Mouse (Mus musculus): ENCODE measurements around the gene Ccdc18. TPM values are rescaled to one million over a fixed set of nuclear protein-coding genes. Genes with fewer than 3 reads are reported as not detected.
"Not testable (repeated sequence)": the region's sequence is repeated elsewhere in the genome, so short reads cannot be mapped to it uniquely, and the experiment has no call there.

Gene Ccdc18
- polyA plus RNA-seq (2015; fragmentation: Nextera tagmentation; extraction: Ambion mirVana): 13.4 and 13.6 TPM in 2 replicates

DNA sequence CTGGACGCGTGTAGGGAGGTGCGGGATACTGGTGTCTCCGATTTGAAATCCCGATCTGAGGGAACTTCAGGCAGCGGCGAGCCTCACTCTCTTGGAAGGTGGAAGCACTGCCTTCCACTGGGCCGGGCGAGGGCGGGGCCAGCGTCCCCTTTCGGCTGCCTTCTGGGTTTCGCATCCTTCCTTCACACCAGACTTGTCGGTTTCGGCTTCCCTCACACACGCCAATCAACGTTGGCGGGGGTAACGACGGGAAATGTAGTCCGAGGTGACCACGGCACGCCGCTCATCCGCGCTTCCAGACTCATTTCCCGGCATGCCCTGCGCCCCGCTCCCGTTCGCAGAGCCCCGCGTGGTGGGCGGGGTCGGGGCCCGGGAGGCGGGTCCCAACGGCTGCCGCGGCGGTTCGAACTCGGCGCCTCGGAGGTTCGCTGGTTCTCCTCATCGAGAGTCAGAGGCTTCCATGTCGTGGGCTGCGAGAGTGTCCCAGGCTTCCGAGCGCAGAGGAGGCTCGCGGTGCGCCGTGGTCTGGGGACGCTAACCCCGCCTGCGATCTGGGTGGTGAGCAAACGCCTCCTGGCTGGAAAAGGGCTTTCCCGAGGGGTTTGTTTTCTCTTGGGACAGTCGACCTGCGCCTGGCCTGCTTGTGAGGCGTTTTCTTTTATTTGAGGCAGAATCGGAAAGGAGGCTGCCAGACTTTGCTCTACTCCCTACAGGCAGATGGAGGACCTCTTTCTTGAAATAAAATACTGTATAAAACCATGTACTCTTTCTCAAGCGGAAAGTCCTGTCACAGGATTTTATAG, at the start of gene Ccdc18, which contains the start of gene Tmed5:
Gene Ccdc18 (plus strand): TSS at position 435 of the 803 bp plus-strand sequence.
Gene Tmed5 (minus strand): TSS at position 180 of the 803 bp plus-strand sequence.
- peak within 1 kb of the TSS; percentile 79 for H3K4me2 ChIP-seq (ENCODE audit: low read depth, low read length)
- no peaks in the 10 kb centered on the region for H3K9me3 ChIP-seq (ENCODE audit: control insufficient read depth, low read length)
- under 1% methylated on average over 63 of the region's 65 CpGs for WGBS
- peak within 1 kb of the TSS; percentile 79 for H3K4me3 ChIP-seq (ENCODE audit: low read length)
- peaks cover 2% of the 10 kb centered on the region; the same call in 1 of the 2 replicates for H3K36me3 ChIP-seq (ENCODE audit: control insufficient read depth, insufficient read depth, low read length)
- peak within 1 kb of the TSS; percentile 91 for H3K27ac ChIP-seq (ENCODE audit: low read length)
- H3K4me1 ChIP-seq (replicated peaks; ENCODE audit: control insufficient read depth, insufficient read depth, low read length): peaks cover 4% of the 10 kb centered on the region; the same call in 1 of the 2 replicates
- H3K27me3 ChIP-seq (ENCODE audit: control insufficient read depth, insufficient read depth, low read depth, low read length): no peaks in the 10 kb centered on the region
- H3K9ac ChIP-seq (ENCODE audit: low read length): peak within 1 kb of the TSS; percentile 87
- ATAC-seq (ENCODE audit: low read depth): peak; percentile 99

DNA sequence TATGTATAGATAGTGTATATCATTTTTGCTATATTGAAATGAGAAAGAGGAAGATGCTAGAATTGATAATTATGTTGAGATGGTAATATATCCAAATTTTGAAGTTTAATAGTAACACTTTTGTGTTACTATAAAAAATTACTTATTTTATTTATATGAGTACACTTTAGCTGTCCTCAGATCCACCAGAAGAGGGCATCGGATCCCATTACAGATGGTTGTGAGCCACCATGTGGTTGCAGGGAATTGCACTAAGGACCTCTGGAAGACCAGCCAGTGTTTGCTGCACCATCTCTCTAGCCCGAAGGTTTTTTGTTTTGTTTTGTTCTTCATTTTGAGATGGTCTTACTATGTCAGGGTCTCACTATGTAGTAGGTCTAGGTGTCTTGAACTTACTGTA, 47.2 kb upstream of the Ccdc18 start:
- H3K9ac ChIP-seq (ENCODE audit: low read length): no peak overlapping the region
- 89% methylated on average over 2 of the region's 2 CpGs for WGBS
- no peak overlapping the region for H3K4me2 ChIP-seq (ENCODE audit: low read depth, low read length)
- no peaks in the 10 kb centered on the region for H3K9me3 ChIP-seq (ENCODE audit: control insufficient read depth, low read length)
- H3K4me1 ChIP-seq (replicated peaks; ENCODE audit: control insufficient read depth, insufficient read depth, low read length): no peaks in the 10 kb centered on the region
- H3K27ac ChIP-seq (ENCODE audit: low read length): no peak overlapping the region
- no peaks in the 10 kb centered on the region for H3K27me3 ChIP-seq (ENCODE audit: control insufficient read depth, insufficient read depth, low read depth, low read length)
- H3K4me3 ChIP-seq (ENCODE audit: low read length): no peak overlapping the region
- H3K36me3 ChIP-seq (ENCODE audit: control insufficient read depth, insufficient read depth, low read length): peaks cover 32% of the 10 kb centered on the region
- ATAC-seq (ENCODE audit: low read depth): no peak

DNA sequence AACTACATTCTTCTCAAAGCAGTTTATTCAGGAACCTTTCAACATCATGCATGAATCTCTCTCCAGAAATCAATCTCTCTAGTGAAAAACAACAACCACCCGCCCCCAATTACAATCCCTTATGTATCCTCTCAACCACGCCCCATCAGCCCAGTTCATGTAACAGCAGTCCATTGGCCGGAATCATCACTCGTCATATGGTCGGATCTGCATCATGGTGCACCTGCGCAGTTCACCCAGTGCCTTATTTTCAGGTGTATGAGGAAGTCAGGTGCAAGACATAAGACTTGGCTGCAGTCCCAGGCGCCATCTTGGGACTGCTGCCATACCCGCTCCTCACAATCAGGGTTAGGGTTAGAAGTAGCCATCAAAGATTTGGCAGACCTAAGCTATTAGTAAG, 39.9 kb upstream of the Ccdc18 start:
- H3K9me3 ChIP-seq (ENCODE audit: control insufficient read depth, low read length); H3K4me3 ChIP-seq (ENCODE audit: low read length); H3K9ac ChIP-seq (ENCODE audit: low read length); H3K27me3 ChIP-seq (ENCODE audit: control insufficient read depth, insufficient read depth, low read depth, low read length); H3K4me2 ChIP-seq (ENCODE audit: low read depth, low read length); H3K4me1 ChIP-seq (replicated peaks; ENCODE audit: control insufficient read depth, insufficient read depth, low read length); ATAC-seq (ENCODE audit: low read depth); H3K27ac ChIP-seq (ENCODE audit: low read length): not testable (repeated sequence)
- 95% methylated on average over 8 of the region's 8 CpGs for WGBS
- peaks cover 31% of the 10 kb centered on the region for H3K36me3 ChIP-seq (ENCODE audit: control insufficient read depth, insufficient read depth, low read length)

DNA sequence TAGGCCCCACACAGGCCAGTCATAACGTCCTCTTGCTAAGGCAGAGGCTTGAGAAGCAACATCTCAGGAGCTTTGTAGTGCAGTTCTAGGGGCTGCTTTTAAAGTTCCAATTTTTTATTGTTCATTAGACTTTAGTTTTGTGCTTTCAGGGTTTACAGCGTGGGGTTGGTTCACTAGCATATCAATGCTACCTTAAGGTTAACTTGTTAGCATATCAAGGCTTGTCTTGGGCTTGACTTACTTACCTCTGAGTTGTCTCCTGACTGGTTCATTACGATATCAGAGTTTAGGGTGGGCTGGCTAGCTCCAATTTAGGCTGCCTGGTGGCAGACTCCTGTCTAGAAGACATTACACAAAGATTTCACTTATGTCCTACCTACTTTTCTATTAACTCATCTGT, 35.0 kb upstream of the Ccdc18 start:
- Histone ChIP-seq H3K9me3 (ENCODE audit: control insufficient read depth, low read length) (no peaks in the 10 kb centered on the region), H3K27me3 (ENCODE audit: control insufficient read depth, insufficient read depth, low read depth, low read length) (no peaks in the 10 kb centered on the region), H3K4me1 (replicated peaks; ENCODE audit: control insufficient read depth, insufficient read depth, low read length) (no peaks in the 10 kb centered on the region), H3K4me3 (ENCODE audit: low read length) (no peak overlapping the region), H3K4me2 (ENCODE audit: low read depth, low read length) (no peak overlapping the region), H3K36me3 (ENCODE audit: control insufficient read depth, insufficient read depth, low read length) (peaks cover 18% of the 10 kb centered on the region; the same call in 1 of the 2 replicates), H3K27ac (ENCODE audit: low read length) (no peak overlapping the region), H3K9ac (ENCODE audit: low read length) (no peak overlapping the region)
- 87% methylated on average over 3 of the region's 3 CpGs for WGBS
- no peak for ATAC-seq (ENCODE audit: low read depth)

DNA sequence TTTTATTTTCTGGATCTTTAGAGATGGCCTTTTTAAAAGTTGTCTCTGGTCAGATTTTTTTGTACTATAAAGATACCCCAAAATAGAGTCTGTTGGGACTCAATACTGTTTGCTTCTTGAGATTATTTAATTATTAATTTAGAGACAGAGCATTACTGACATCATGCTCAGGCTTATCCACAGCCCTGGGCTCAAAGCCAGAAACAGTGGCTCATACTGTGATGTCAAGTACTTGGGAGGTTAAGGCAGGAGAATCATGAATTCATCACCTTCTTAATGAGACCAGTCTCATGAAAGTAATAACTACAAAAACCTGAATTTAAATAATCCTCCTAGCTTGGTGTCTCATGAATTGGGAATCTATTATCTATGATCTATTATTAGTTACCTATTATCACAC, 32.5 kb upstream of the Ccdc18 start:
- H3K36me3 ChIP-seq (ENCODE audit: control insufficient read depth, insufficient read depth, low read length): peaks cover 22% of the 10 kb centered on the region; the same call in 1 of the 2 replicates
- H3K9me3 ChIP-seq (ENCODE audit: control insufficient read depth, low read length): no peaks in the 10 kb centered on the region
- no peaks in the 10 kb centered on the region for H3K27me3 ChIP-seq (ENCODE audit: control insufficient read depth, insufficient read depth, low read depth, low read length)
- ATAC-seq (ENCODE audit: low read depth): no peak
- no peak overlapping the region for H3K4me3 ChIP-seq (ENCODE audit: low read length)
- no peak overlapping the region for H3K4me2 ChIP-seq (ENCODE audit: low read depth, low read length)
- no peaks in the 10 kb centered on the region for H3K4me1 ChIP-seq (replicated peaks; ENCODE audit: control insufficient read depth, insufficient read depth, low read length)
- no peak overlapping the region for H3K27ac ChIP-seq (ENCODE audit: low read length)
- H3K9ac ChIP-seq (ENCODE audit: low read length): no peak overlapping the region

DNA sequence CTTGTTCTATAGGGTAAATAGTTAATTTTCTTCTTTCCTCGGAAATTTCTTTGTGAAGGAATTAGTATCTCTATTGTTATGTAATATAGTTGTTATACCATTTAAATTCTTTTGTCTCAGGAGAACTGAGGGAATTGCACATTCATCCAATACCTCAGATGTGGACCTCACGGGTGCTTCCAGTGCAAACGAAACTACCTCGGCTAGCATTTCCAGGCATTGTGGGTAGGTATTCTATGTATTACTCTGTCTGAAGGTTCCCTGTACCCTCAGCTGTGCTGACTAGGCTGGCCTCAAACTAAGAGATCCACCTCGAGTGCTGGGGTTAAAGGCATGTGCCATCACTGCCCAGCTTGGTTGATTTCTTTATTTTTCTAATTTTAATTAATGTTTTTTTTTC, 28.4 kb upstream of the Ccdc18 start:
- H3K27me3 ChIP-seq (ENCODE audit: control insufficient read depth, insufficient read depth, low read depth, low read length): no peaks in the 10 kb centered on the region
- no peak overlapping the region for H3K9ac ChIP-seq (ENCODE audit: low read length)

DNA sequence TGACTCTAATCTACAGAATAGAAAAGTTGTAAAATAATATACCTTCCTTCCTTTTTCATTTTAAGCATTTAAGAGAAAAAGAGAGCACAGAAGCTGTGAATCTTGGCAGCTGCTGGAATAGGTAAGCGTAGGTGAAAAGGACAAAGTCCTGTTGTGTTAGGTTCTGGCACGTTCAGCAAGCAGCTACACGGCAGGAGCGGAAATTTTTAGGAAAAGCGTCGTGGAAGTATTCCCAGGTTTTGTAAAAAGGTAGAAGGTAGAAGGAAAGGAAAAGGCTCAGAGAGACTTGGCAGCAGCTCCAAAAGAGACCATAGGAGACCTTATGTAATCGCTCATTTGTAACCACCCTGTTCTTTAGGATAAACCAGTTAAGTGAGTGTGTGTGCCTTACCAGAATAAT, 23.3 kb upstream of the Ccdc18 start:
- 92% methylated on average over 7 of the region's 7 CpGs for WGBS
- no peak overlapping the region for H3K4me3 ChIP-seq (ENCODE audit: low read length)
- H3K4me2 ChIP-seq (ENCODE audit: low read depth, low read length): no peak overlapping the region
- H3K27me3 ChIP-seq (ENCODE audit: control insufficient read depth, insufficient read depth, low read depth, low read length): no peaks in the 10 kb centered on the region
- H3K9ac ChIP-seq (ENCODE audit: low read length): no peak overlapping the region
- peaks cover 13% of the 10 kb centered on the region; the same call in 1 of the 2 replicates for H3K36me3 ChIP-seq (ENCODE audit: control insufficient read depth, insufficient read depth, low read length)
- ATAC-seq (ENCODE audit: low read depth): no peak
- no peak overlapping the region for H3K27ac ChIP-seq (ENCODE audit: low read length)
- H3K4me1 ChIP-seq (replicated peaks; ENCODE audit: control insufficient read depth, insufficient read depth, low read length): no peaks in the 10 kb centered on the region
- no peaks in the 10 kb centered on the region for H3K9me3 ChIP-seq (ENCODE audit: control insufficient read depth, low read length)

More for the DNA sequence above, 28.4 kb upstream of the Ccdc18 start:
- no peak overlapping the region for H3K4me2 ChIP-seq (ENCODE audit: low read depth, low read length)
- 80% methylated on average over 5 of the region's 5 CpGs for WGBS
- no peak for ATAC-seq (ENCODE audit: low read depth)
- H3K36me3 ChIP-seq (ENCODE audit: control insufficient read depth, insufficient read depth, low read length): peaks cover 22% of the 10 kb centered on the region; the same call in 1 of the 2 replicates
- no peak overlapping the region for H3K4me3 ChIP-seq (ENCODE audit: low read length)
- no peaks in the 10 kb centered on the region for H3K4me1 ChIP-seq (replicated peaks; ENCODE audit: control insufficient read depth, insufficient read depth, low read length)
- no peak overlapping the region for H3K27ac ChIP-seq (ENCODE audit: low read length)
- H3K9me3 ChIP-seq (ENCODE audit: control insufficient read depth, low read length): no peaks in the 10 kb centered on the region

DNA sequence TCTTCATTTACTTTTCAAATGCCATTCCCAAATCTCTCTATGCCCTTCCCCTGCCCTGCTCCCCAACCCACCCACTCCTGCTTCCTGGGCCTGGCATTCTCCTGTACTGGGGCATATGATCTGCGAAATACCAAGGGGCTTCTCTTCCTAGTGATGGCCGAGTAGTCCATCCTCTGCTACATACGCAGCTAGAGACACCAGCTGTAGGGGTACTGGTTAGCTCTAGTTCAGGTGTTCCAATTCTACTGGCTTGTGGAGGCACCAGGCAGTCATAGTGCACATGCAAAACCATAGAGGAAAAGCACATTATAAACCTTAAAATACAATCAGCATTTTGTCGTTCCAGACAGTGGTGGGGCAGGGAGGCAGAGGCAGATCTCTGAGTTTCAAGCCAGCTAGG, 15.0 kb upstream of the Ccdc18 start:
- Histone ChIP-seq H3K4me3 (ENCODE audit: low read length) (no peak overlapping the region), H3K4me2 (ENCODE audit: low read depth, low read length) (no peak overlapping the region), H3K9me3 (ENCODE audit: control insufficient read depth, low read length) (no peaks in the 10 kb centered on the region), H3K36me3 (ENCODE audit: control insufficient read depth, insufficient read depth, low read length) (no peaks in the 10 kb centered on the region), H3K27ac (ENCODE audit: low read length) (no peak overlapping the region), H3K27me3 (ENCODE audit: control insufficient read depth, insufficient read depth, low read depth, low read length) (no peaks in the 10 kb centered on the region), H3K4me1 (replicated peaks; ENCODE audit: control insufficient read depth, insufficient read depth, low read length) (no peaks in the 10 kb centered on the region), H3K9ac (ENCODE audit: low read length) (no peak overlapping the region)
- WGBS: 90% methylated on average over 4 of the region's 4 CpGs
- ATAC-seq (ENCODE audit: low read depth): no peak

DNA sequence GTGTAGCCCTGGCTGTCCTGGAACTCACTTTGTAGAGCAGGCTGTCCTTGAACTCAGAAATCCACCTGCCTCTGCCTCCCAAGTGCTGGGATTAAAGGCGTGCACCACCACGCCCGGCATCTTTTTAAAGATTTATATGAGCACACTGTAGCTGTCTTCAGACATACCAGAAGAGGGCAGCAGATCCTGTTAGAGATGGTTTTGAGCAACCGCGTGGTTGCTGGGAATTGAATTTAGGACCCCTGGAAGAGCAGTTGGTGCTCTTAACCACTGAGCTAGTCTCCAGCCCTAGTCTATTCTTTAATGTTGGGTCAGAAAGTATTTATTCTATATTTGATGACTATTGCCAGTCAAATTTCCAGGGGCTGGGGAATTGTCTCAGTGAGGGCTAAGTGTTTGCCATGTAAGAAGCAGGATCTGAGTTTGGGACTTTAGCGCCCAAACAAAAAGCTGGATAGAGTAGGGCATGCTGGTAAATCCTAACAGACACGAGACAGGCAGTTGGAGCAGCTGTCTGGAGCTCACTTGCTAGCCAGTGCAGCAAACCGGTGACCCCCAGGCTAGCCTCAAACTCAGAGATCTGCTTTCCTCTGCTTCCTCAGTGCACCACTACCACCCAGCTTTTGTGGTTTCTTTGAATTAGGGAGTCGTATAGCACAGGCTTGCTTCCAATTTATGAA, 12.3 kb upstream of the Ccdc18 start:
- no peaks in the 10 kb centered on the region for H3K4me1 ChIP-seq (replicated peaks; ENCODE audit: control insufficient read depth, insufficient read depth, low read length)
- no peak overlapping the region for H3K9ac ChIP-seq (ENCODE audit: low read length)
- no peak overlapping the region for H3K4me3 ChIP-seq (ENCODE audit: low read length)
- no peaks in the 10 kb centered on the region for H3K36me3 ChIP-seq (ENCODE audit: control insufficient read depth, insufficient read depth, low read length)
- H3K4me2 ChIP-seq (ENCODE audit: low read depth, low read length): no peak overlapping the region
- no peak for ATAC-seq (ENCODE audit: low read depth)
- no peaks in the 10 kb centered on the region for H3K9me3 ChIP-seq (ENCODE audit: control insufficient read depth, low read length)
- H3K27ac ChIP-seq (ENCODE audit: low read length): no peak overlapping the region
- no peaks in the 10 kb centered on the region for H3K27me3 ChIP-seq (ENCODE audit: control insufficient read depth, insufficient read depth, low read depth, low read length)
- WGBS: 88% methylated on average over 9 of the region's 9 CpGs

All from lung, embryonic 16.5 days (tissue).